Mouse (Mus musculus): ENCODE measurements around the gene Gabrb2. TPM values are rescaled to one million over a fixed set of nuclear protein-coding genes. Genes with fewer than 3 reads are reported as not detected.

Gene Gabrb2
- polyA plus RNA-seq, 1 experiment from 2014 or later: 0.69 TPM

DNA sequence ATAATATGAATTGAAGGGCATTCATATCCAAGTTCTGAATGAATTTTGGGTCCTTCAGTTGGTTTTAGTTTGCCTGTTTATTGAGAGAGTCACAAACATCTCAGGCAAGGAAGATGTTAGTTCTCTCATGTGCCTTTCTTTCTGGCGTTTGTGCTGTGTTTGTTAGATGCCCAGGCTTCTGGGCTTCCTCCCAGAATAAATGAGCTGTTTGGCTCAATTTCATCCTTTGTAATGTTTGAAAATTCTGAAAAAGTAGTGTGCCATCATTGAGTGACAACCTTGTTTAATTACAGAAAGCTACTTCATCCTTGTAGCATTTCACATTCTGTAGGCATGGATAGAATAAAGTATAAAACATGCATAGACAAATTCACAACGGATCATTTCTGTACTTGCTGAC is 85.9 kb downstream of the Gabrb2 start:
- WGBS: 65% methylated on average over 2 of the region's 2 CpGs
- H3K27ac ChIP-seq (ENCODE audit: low read depth, low read length): no peak overlapping the region
- H3K27me3 ChIP-seq (replicated peaks; ENCODE audit: control insufficient read depth, insufficient read depth, low read length): no peaks in the 10 kb centered on the region

DNA sequence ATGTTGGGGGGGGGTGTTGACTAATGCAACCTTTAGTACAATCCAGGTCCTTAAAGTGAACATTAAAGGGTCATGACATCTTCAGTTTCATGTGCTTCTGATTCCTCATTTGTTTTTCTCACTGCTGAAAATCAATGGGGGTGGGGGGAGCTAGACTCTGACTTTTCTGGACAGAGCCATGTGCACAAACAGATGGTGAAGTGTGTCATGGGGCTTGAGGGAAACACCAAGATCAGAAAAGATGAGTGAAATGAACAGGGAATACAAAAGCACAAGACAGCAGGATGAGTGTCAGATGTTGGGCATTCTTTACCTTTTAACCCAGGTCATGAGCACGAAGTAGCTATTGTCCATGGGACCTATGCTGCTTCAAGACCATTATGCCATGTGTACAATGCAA is 86.4 kb downstream of the Gabrb2 start:
- no peak overlapping the region for H3K4me2 ChIP-seq
- no peak for DNase-seq (ENCODE audit: low spot score)
- no peaks in the 10 kb centered on the region for H3K4me1 ChIP-seq (replicated peaks; ENCODE audit: control insufficient read depth, insufficient read depth, low read length)
- H3K9ac ChIP-seq (ENCODE audit: low read depth, low read length): no peak overlapping the region
- H3K9me3 ChIP-seq (ENCODE audit: control insufficient read depth, low read length): no peaks in the 10 kb centered on the region
- H3K27me3 ChIP-seq (replicated peaks; ENCODE audit: control insufficient read depth, insufficient read depth, low read length): no peaks in the 10 kb centered on the region
- no peaks in the 10 kb centered on the region for H3K36me3 ChIP-seq (ENCODE audit: control insufficient read depth, insufficient read depth, low read length)
- no peak overlapping the region for H3K4me3 ChIP-seq (ENCODE audit: low read depth, low read length)
- ATAC-seq (replicated peaks; ENCODE audit: low FRiP score): no peak
- WGBS: 60% methylated on average over 1 of the region's 1 CpGs
- H3K27ac ChIP-seq (ENCODE audit: low read depth, low read length): no peak overlapping the region

More for the DNA sequence above, 85.9 kb downstream of the Gabrb2 start:
- Histone ChIP-seq H3K4me2 (no peak overlapping the region), H3K9ac (ENCODE audit: low read depth, low read length) (no peak overlapping the region), H3K4me1 (replicated peaks; ENCODE audit: control insufficient read depth, insufficient read depth, low read length) (no peaks in the 10 kb centered on the region), H3K4me3 (ENCODE audit: low read depth, low read length) (no peak overlapping the region), H3K36me3 (ENCODE audit: control insufficient read depth, insufficient read depth, low read length) (no peaks in the 10 kb centered on the region), H3K9me3 (ENCODE audit: control insufficient read depth, low read length) (no peaks in the 10 kb centered on the region)
- no peak for ATAC-seq (replicated peaks; ENCODE audit: low FRiP score)
- no peak for DNase-seq (ENCODE audit: low spot score)

DNA sequence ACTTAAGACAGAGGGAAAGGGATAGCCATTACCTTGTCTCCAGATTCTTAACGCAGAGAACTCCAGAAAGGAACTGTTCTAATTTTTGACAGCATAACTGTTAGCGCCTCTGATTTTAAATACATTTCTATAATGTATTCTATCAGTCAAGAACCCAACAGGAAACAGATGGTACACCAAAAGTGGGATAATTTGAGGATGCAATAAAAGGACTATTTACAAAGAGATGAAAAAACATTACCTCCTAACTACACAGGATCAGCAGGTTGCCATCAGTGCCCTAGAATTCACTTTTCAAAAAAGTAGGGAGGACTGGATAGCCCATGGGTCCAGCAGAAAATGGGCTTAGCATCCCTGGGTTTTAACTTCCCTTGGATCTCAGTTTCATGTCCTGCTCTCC is 102.4 kb downstream of the Gabrb2 start:
- DNase-seq (ENCODE audit: low spot score): no peak
- Histone ChIP-seq H3K9ac (ENCODE audit: low read depth, low read length) (no peak overlapping the region), H3K4me1 (replicated peaks; ENCODE audit: control insufficient read depth, insufficient read depth, low read length) (no peaks in the 10 kb centered on the region), H3K4me3 (ENCODE audit: low read depth, low read length) (no peak overlapping the region), H3K27ac (ENCODE audit: low read depth, low read length) (no peak overlapping the region), H3K9me3 (ENCODE audit: control insufficient read depth, low read length) (no peaks in the 10 kb centered on the region), H3K4me2 (no peak overlapping the region), H3K36me3 (ENCODE audit: control insufficient read depth, insufficient read depth, low read length) (no peaks in the 10 kb centered on the region), H3K27me3 (replicated peaks; ENCODE audit: control insufficient read depth, insufficient read depth, low read length) (no peaks in the 10 kb centered on the region)
- 81% methylated on average over 2 of the region's 2 CpGs for WGBS
- ATAC-seq (replicated peaks; ENCODE audit: low FRiP score): no peak

DNA sequence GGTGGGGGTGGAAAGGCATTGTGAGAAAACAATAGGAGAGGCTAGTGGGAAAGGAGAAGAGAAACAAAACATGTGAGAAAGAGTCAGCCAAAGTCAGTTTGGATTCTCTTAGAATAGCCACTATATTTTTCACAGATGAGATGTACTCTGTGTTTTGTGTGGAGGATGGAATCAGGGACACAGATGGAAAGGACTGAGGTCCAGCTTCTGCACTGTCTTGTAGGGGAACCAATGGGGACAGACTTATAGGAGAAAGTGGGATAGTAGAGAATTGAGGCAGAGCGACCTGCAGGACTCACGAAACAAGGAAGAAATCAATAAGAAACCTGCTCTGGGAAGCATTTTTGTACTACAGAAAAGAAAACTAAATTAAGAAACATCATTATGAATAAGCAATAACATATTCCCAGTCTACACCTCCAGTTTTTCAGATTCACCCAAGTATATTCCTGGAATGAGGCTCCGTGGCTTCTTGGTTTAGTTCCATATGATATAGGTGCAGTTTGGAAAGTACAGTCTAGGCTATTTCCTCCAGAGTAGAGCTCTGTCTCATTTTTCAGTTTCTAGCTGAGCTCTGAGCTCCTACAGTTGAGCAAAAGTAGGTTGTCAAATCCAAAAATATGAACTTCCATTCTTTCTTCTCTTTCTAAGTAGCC is 108.8 kb downstream of the Gabrb2 start:
- DNase-seq (ENCODE audit: low spot score): no peak
- no peaks in the 10 kb centered on the region for H3K9me3 ChIP-seq (ENCODE audit: control insufficient read depth, low read length)
- no peak overlapping the region for H3K4me3 ChIP-seq (ENCODE audit: low read depth, low read length)
- H3K27me3 ChIP-seq (replicated peaks; ENCODE audit: control insufficient read depth, insufficient read depth, low read length): no peaks in the 10 kb centered on the region
- no peaks in the 10 kb centered on the region for H3K4me1 ChIP-seq (replicated peaks; ENCODE audit: control insufficient read depth, insufficient read depth, low read length)
- no peaks in the 10 kb centered on the region for H3K36me3 ChIP-seq (ENCODE audit: control insufficient read depth, insufficient read depth, low read length)
- ATAC-seq (replicated peaks; ENCODE audit: low FRiP score): no peak
- H3K27ac ChIP-seq (ENCODE audit: low read depth, low read length): no peak overlapping the region
- no peak overlapping the region for H3K9ac ChIP-seq (ENCODE audit: low read depth, low read length)
- H3K4me2 ChIP-seq: no peak overlapping the region
- WGBS: 95% methylated on average over 3 of the region's 3 CpGs

DNA sequence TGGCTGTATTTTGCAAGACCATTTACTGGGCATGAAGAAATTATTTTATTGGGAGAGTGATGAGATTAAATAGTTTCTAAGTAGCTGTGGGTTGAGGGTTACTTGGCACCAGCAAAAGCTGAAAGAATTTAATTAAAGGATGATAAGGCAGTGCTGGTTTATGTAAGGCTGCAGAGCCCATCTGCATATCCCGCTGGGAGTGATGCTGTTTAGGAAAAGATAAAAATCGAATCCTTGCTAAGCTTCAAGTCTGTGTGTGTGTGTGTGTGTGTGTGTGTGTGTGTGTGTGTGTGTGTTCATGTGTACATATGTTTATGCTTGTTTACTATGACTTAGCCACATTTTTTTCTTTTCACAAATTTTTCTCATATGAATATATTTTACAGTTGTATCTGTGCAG is 113.0 kb downstream of the Gabrb2 start:
- DNase-seq (ENCODE audit: low spot score) (no peak), ATAC-seq (replicated peaks; ENCODE audit: low FRiP score) (no peak)
- H3K36me3 ChIP-seq (ENCODE audit: control insufficient read depth, insufficient read depth, low read length): no peaks in the 10 kb centered on the region
- H3K4me3 ChIP-seq (ENCODE audit: low read depth, low read length): no peak overlapping the region
- WGBS: 62% methylated on average over 2 of the region's 2 CpGs
- no peak overlapping the region for H3K4me2 ChIP-seq
- no peak overlapping the region for H3K27ac ChIP-seq (ENCODE audit: low read depth, low read length)
- H3K9ac ChIP-seq (ENCODE audit: low read depth, low read length): no peak overlapping the region
- H3K9me3 ChIP-seq (ENCODE audit: control insufficient read depth, low read length): no peaks in the 10 kb centered on the region
- H3K27me3 ChIP-seq (replicated peaks; ENCODE audit: control insufficient read depth, insufficient read depth, low read length): no peaks in the 10 kb centered on the region
- no peaks in the 10 kb centered on the region for H3K4me1 ChIP-seq (replicated peaks; ENCODE audit: control insufficient read depth, insufficient read depth, low read length)

DNA sequence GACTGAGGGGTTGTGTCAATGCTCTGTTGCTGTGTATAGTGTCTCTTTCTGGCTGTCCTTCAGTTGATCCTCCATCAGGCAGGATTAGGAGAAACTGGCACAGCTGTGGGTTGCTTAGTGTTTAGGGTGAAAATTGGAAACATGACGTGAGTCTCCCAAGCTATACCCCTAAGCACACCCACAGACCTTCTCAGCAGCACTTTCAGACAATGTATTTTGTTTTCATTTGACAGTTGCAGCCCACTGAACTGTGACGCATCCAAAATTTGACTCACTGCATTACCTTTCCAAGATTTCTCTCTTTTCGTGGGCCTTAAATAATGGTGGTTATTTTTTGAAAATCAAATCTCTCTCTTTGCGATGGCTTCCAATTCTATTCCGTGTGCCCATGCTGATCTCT is 115.7 kb downstream of the Gabrb2 start:
- DNase-seq (ENCODE audit: low spot score) (no peak), ATAC-seq (replicated peaks; ENCODE audit: low FRiP score) (no peak)
- Histone ChIP-seq H3K9me3 (ENCODE audit: control insufficient read depth, low read length) (no peaks in the 10 kb centered on the region), H3K27ac (ENCODE audit: low read depth, low read length) (no peak overlapping the region), H3K9ac (ENCODE audit: low read depth, low read length) (no peak overlapping the region), H3K4me3 (ENCODE audit: low read depth, low read length) (no peak overlapping the region), H3K4me1 (replicated peaks; ENCODE audit: control insufficient read depth, insufficient read depth, low read length) (no peaks in the 10 kb centered on the region), H3K36me3 (ENCODE audit: control insufficient read depth, insufficient read depth, low read length) (no peaks in the 10 kb centered on the region), H3K27me3 (replicated peaks; ENCODE audit: control insufficient read depth, insufficient read depth, low read length) (no peaks in the 10 kb centered on the region), H3K4me2 (no peak overlapping the region)
- 75% methylated on average over 5 of the region's 5 CpGs for WGBS

DNA sequence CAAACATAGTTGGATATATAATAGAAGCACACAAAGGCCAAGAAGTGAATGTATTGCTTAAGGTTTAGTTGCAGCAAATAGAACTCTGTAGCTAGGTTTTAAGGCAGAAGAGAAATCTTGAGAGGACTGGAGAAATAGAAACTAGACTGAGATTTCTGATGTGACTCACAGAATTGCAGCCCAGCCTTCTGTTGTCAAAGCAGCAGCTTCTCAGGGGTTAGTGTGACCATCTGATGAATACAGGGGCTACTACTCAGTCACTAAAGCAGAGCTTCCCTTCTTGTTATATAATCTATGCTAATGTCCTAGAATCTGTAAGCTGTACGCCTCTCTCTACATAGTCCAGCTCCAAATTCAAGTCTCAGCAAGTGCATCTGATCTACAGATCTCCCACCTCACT is 116.3 kb downstream of the Gabrb2 start:
- Histone ChIP-seq H3K27me3 (replicated peaks; ENCODE audit: control insufficient read depth, insufficient read depth, low read length) (no peaks in the 10 kb centered on the region), H3K36me3 (ENCODE audit: control insufficient read depth, insufficient read depth, low read length) (no peaks in the 10 kb centered on the region), H3K27ac (ENCODE audit: low read depth, low read length) (no peak overlapping the region), H3K4me2 (no peak overlapping the region), H3K9me3 (ENCODE audit: control insufficient read depth, low read length) (no peaks in the 10 kb centered on the region), H3K4me3 (ENCODE audit: low read depth, low read length) (no peak overlapping the region), H3K4me1 (replicated peaks; ENCODE audit: control insufficient read depth, insufficient read depth, low read length) (no peaks in the 10 kb centered on the region), H3K9ac (ENCODE audit: low read depth, low read length) (no peak overlapping the region)
- DNase-seq (ENCODE audit: low spot score): no peak
- WGBS: 70% methylated on average over 1 of the region's 1 CpGs
- no peak for ATAC-seq (replicated peaks; ENCODE audit: low FRiP score)

DNA sequence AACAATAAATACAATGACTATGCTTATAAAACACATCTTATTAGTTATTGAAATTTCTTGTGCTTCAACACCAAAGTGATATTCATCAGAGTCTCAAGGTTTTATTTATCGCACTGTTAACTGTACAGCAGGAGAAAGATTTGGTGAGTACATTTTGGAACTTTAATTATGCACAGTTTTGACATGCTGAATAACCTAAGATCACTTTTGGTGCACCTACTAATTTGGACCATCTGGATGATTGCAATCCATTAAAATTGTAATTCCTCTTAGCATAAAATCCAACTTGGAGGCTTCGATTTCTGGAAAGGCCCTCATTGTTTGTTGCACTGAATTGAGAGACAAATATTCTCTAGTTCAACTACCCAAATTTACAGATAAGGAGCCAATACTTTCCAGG is 123.3 kb downstream of the Gabrb2 start:
- H3K4me2 ChIP-seq: no peak overlapping the region
- H3K9ac ChIP-seq (ENCODE audit: low read depth, low read length): no peak overlapping the region
- no peak overlapping the region for H3K27ac ChIP-seq (ENCODE audit: low read depth, low read length)
- DNase-seq (ENCODE audit: low spot score) (no peak), ATAC-seq (replicated peaks; ENCODE audit: low FRiP score) (no peak)
- no peaks in the 10 kb centered on the region for H3K4me1 ChIP-seq (replicated peaks; ENCODE audit: control insufficient read depth, insufficient read depth, low read length)
- H3K36me3 ChIP-seq (ENCODE audit: control insufficient read depth, insufficient read depth, low read length): no peaks in the 10 kb centered on the region
- 81% methylated on average over 2 of the region's 2 CpGs for WGBS
- no peaks in the 10 kb centered on the region for H3K9me3 ChIP-seq (ENCODE audit: control insufficient read depth, low read length)
- no peak overlapping the region for H3K4me3 ChIP-seq (ENCODE audit: low read depth, low read length)
- H3K27me3 ChIP-seq (replicated peaks; ENCODE audit: control insufficient read depth, insufficient read depth, low read length): no peaks in the 10 kb centered on the region

DNA sequence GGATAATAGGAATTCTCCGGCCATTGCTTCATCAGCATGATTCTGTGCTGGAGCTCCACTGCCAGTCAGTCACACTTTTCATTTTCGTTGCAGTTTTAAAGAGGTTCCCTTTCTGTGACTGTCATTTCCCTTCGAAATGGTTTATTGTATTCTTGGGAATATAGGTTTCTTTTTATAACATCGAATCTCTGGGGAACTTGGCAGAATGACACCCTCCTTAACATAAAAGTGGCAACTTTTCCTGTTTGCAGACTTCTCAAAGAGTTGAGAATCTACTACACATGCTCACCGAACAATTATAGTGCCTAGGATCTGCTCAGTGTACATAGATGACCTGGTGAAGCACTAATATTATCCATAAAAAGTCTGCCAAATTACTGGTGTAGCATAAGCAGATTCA is 146.5 kb downstream of the Gabrb2 start:
- 76% methylated on average over 5 of the region's 5 CpGs for WGBS
- no peaks in the 10 kb centered on the region for H3K36me3 ChIP-seq (ENCODE audit: control insufficient read depth, insufficient read depth, low read length)
- no peak for ATAC-seq (replicated peaks; ENCODE audit: low FRiP score)

More for the DNA sequence above, 146.5 kb downstream of the Gabrb2 start:
- Histone ChIP-seq H3K9ac (ENCODE audit: low read depth, low read length) (no peak overlapping the region), H3K27ac (ENCODE audit: low read depth, low read length) (no peak overlapping the region), H3K4me1 (replicated peaks; ENCODE audit: control insufficient read depth, insufficient read depth, low read length) (no peaks in the 10 kb centered on the region), H3K4me2 (no peak overlapping the region), H3K27me3 (replicated peaks; ENCODE audit: control insufficient read depth, insufficient read depth, low read length) (no peaks in the 10 kb centered on the region), H3K4me3 (ENCODE audit: low read depth, low read length) (no peak overlapping the region), H3K9me3 (ENCODE audit: control insufficient read depth, low read length) (no peaks in the 10 kb centered on the region)
- DNase-seq (ENCODE audit: low spot score): no peak

Measured in liver, embryonic 11.5 days (tissue).